ENCODE assay signal across 10 mouse cellular contexts in genomic region chr3:90664219-90664618, GRCm38 (mm10). TPM values are rescaled to one million over a fixed set of nuclear protein-coding genes. Genes with fewer than 3 reads are reported as not detected.
DNase-seq lines count a peak whose midpoint lies in the region; ATAC-seq and TF ChIP-seq lines count a peak whose summit lies in the region.
"Had no signal": no experiment of that assay in that cellular context is flagged by ENCODE, and none has a peak within 500 bp of the region (broad histone marks: within the 10 kb centered on the region; RNA-seq: fewer than 3 reads in every experiment).

No protein-coding gene starts in this region.

- no peak for TF ChIP-seq POLR2A in cerebellum, adult 2 months (IDR thresholded peaks at IDR 0.05; ENCODE audit: borderline replicate concordance, insufficient read depth, low read length)
- TF ChIP-seq POLR2A in thymus, adult 2 months (IDR thresholded peaks at IDR 0.05; ENCODE audit: control insufficient read depth, extremely low read depth, insufficient read depth, low read length, poor library complexity) = no peak

- no peaks in the 10 kb centered on the region for H3K4me1 ChIP-seq in cerebellum, adult 2 months (ENCODE audit: control insufficient read depth, insufficient read depth, low read length)
- no peaks in the 10 kb centered on the region for H3K4me1 ChIP-seq in thymus, adult 2 months (replicated peaks; ENCODE audit: control insufficient read depth, insufficient read depth, low read length)
- H3K4me1 ChIP-seq: megakaryocyte, embryonic 14.5 days had no signal

- H3K27me3 ChIP-seq in cerebellum, adult 2 months (ENCODE audit: control insufficient read depth, insufficient read depth, low read length) = no peaks in the 10 kb centered on the region
- no peaks in the 10 kb centered on the region for H3K27me3 ChIP-seq in thymus, adult 2 months (ENCODE audit: control insufficient read depth, insufficient read depth, low read length)

- TF ChIP-seq CTCF in cerebellum, adult 2 months (IDR thresholded peaks at IDR 0.05; ENCODE audit: borderline replicate concordance, insufficient read depth, low read depth, low read length) = peak; percentile 13; the same call in 1 of the 2 replicates
- TF ChIP-seq CTCF in layer of hippocampus, adult 2 months (conservative IDR thresholded peaks at IDR 0.05) = peak; percentile 60
- no peak for TF ChIP-seq CTCF in thymus, adult 2 months (IDR thresholded peaks at IDR 0.05; ENCODE audit: borderline replicate concordance, control insufficient read depth, extremely low read depth, insufficient read depth, low read length, poor library complexity)

- H3K27ac ChIP-seq in cerebellum, adult 2 months (ENCODE audit: insufficient read depth, low read length) = no peak overlapping the region
- H3K27ac ChIP-seq in layer of hippocampus, adult 2 months = no peak overlapping the region
- H3K27ac ChIP-seq in thymus, adult 2 months (ENCODE audit: control insufficient read depth, insufficient read depth, low read length) = no peak overlapping the region

- ATAC-seq in megakaryocyte-erythroid progenitor cell, adult 5-6 weeks (replicated peaks; ENCODE audit: low FRiP score, low TSS enrichment, poor library complexity, severe bottlenecking) = peak; percentile 65

- no peaks in the 10 kb centered on the region for H3K36me3 ChIP-seq in thymus, adult 2 months (ENCODE audit: control insufficient read depth, insufficient read depth, low read length)

- no peak for DNase-seq in cerebellum, adult 2 months
- no peak for DNase-seq in cerebellum, adult 11-12 months
- no peak for DNase-seq in layer of hippocampus, adult 2 months (ENCODE audit: low spot score in 2 of 2)
- DNase-seq in layer of hippocampus, adult 11-12 months (ENCODE audit: low spot score) = no peak
- peak; percentile 68 for DNase-seq in adipocyte (ENCODE audit: low spot score)
- DNase-seq in thymus, adult 2 months = no peak
- no peak for DNase-seq in layer of hippocampus, adult 9-10 months (ENCODE audit: low spot score)

- no peak overlapping the region for H3K4me3 ChIP-seq in cerebellum, adult 2 months (replicated peaks; ENCODE audit: insufficient read depth, low read depth, low read length)
- no peak overlapping the region for H3K4me3 ChIP-seq in layer of hippocampus, adult 2 months
- H3K4me3 ChIP-seq in thymus, adult 2 months (ENCODE audit: control insufficient read depth, insufficient read depth, low read length) = no peak overlapping the region
- H3K4me3 ChIP-seq: megakaryocyte, embryonic 14.5 days had no signal

- 87% methylated on average over 2 of the region's 2 CpGs for WGBS in cerebellum, adult 2 months
- WGBS in thymus, adult 2 months = 84% methylated on average over 2 of the region's 2 CpGs

RNA-seq across cellular contexts. Expression of gene S100a8, which starts 4.6 kb away (rescaled TPM):
- polyA plus RNA-seq in cerebellum, adult 2 months (2012; rRNA removed) = 4.4 and 8.4 TPM in 2 replicates
- total RNA-seq in layer of hippocampus, adult 2 months (2021) = not detected
- 8.8 and 1,388 TPM in 2 replicates for total RNA-seq in megakaryocyte-erythroid progenitor cell, adult 5-6 weeks (2014; fragmentation: Nextera tagmentation)
- total RNA-seq in megakaryocyte-erythroid progenitor cell, adult 5-6 weeks (2017) = 75.2 and 207 TPM in 2 replicates
- polyA plus RNA-seq in thymus, adult 2 months (2012; rRNA removed) = 13.3 and 13.8 TPM in 2 replicates
- total RNA-seq: layer of hippocampus, adult 18-20 months had no signal

RNA-seq across cellular contexts. Expression of gene S100a7a, which starts 10.4 kb away (rescaled TPM):
- 0.31 and 0.38 TPM in 2 replicates for polyA plus RNA-seq in cerebellum, adult 2 months (2012; rRNA removed)
- total RNA-seq in layer of hippocampus, adult 2 months (2021) = under 1 TPM; 0.37 to 0.67 TPM
- not detected in 2 replicates for total RNA-seq in megakaryocyte-erythroid progenitor cell, adult 5-6 weeks (2014; fragmentation: Nextera tagmentation)
- not detected in 2 replicates for total RNA-seq in megakaryocyte-erythroid progenitor cell, adult 5-6 weeks (2017)
- polyA plus RNA-seq in thymus, adult 2 months (2012; rRNA removed) = 0.32 and 0.42 TPM in 2 replicates

RNA-seq across cellular contexts. Expression of gene S100a9, which starts 31.3 kb away (rescaled TPM):
- polyA plus RNA-seq in cerebellum, adult 2 months (2012; rRNA removed) = 5.3 and 18.0 TPM in 2 replicates
- total RNA-seq in layer of hippocampus, adult 2 months (2021) = not detected
- total RNA-seq in megakaryocyte-erythroid progenitor cell, adult 5-6 weeks (2014; fragmentation: Nextera tagmentation) = 1.1 and 1,636 TPM in 2 replicates
- total RNA-seq in megakaryocyte-erythroid progenitor cell, adult 5-6 weeks (2017) = 59.5 and 143 TPM in 2 replicates
- 13.6 and 14.4 TPM in 2 replicates for polyA plus RNA-seq in thymus, adult 2 months (2012; rRNA removed)
- total RNA-seq: layer of hippocampus, adult 18-20 months had no signal

RNA-seq across cellular contexts. Expression of gene S100a6, which starts 51.5 kb away (rescaled TPM):
- polyA plus RNA-seq in cerebellum, adult 2 months (2012; rRNA removed) = 32.0 and 36.0 TPM in 2 replicates
- 10 to 100 TPM; 18.4 to 21.8 TPM for total RNA-seq in layer of hippocampus, adult 2 months (2021)
- total RNA-seq in megakaryocyte-erythroid progenitor cell, adult 5-6 weeks (2014; fragmentation: Nextera tagmentation) = 2.0 and 21.9 TPM in 2 replicates
- 0.94 TPM in 1 of 2 replicates, not detected in the other for total RNA-seq in megakaryocyte-erythroid progenitor cell, adult 5-6 weeks (2017)
- 62.7 and 96.8 TPM in 2 replicates for polyA plus RNA-seq in thymus, adult 2 months (2012; rRNA removed)

RNA-seq across cellular contexts. Expression of gene S100a5, which starts 55.9 kb away (rescaled TPM):
- not detected in 2 replicates for polyA plus RNA-seq in cerebellum, adult 2 months (2012; rRNA removed)
- not detected for total RNA-seq in layer of hippocampus, adult 2 months (2021)
- not detected in 2 replicates for total RNA-seq in megakaryocyte-erythroid progenitor cell, adult 5-6 weeks (2014; fragmentation: Nextera tagmentation)
- total RNA-seq in megakaryocyte-erythroid progenitor cell, adult 5-6 weeks (2017) = not detected in 2 replicates
- polyA plus RNA-seq in thymus, adult 2 months (2012; rRNA removed) = not detected in 2 replicates

Comparison
In these comparisons a context has a peak if more than half of its experiments do, and no peak if none do; other contexts are left out.
1. RNA of gene S100a8, which starts 4.6 kb away (total RNA-seq): 8.8 to 1,388 TPM in megakaryocyte-erythroid progenitor cell, adult 5-6 weeks; not detected in layer of hippocampus, adult 2 months; every median in the first group is over 4 times any median in the second.